Mouse (Mus musculus): ENCODE measurements at regions not wholly inside any gene's neighbourhood (a gene's known extent, or its start where the extent isn't known, plus 50 kb on each side); places are given as distances from the start of the nearest gene placed in this dataset.

GRCm38 (mm10) chr9:69814432-69814831 lies 53.7 kb upstream of the Foxb1 start:
- Histone ChIP-seq H3K9me3 (ENCODE audit: low read length) (no peaks in the 10 kb centered on the region), H3K4me3 (ENCODE audit: low read depth, low read length) (no peak overlapping the region), H3K27ac (ENCODE audit: low read depth, low read length) (no peak overlapping the region), H3K9ac (replicated peaks; ENCODE audit: low read length, poor library complexity, severe bottlenecking) (no peak overlapping the region), H3K27me3 (ENCODE audit: insufficient read depth, low read length) (no peaks in the 10 kb centered on the region), H3K36me3 (ENCODE audit: insufficient read depth, low read length) (no peaks in the 10 kb centered on the region), H3K4me2 (ENCODE audit: low read depth, low read length, poor library complexity, severe bottlenecking) (no peak overlapping the region), H3K4me1 (ENCODE audit: insufficient read depth, low read length) (no peaks in the 10 kb centered on the region)
- DNase-seq (ENCODE audit: low spot score): no peak
- no peak for TF ChIP-seq CTCF (IDR thresholded peaks at IDR 0.05)
- ATAC-seq (ENCODE audit: low FRiP score): no peak
- 50% methylated on average over 3 of the region's 3 CpGs for WGBS

- no peak for ATAC-seq (ENCODE audit: low FRiP score)
- H3K4me3 ChIP-seq (ENCODE audit: low read depth, low read length): no peak overlapping the region
- no peaks in the 10 kb centered on the region for H3K27me3 ChIP-seq (ENCODE audit: insufficient read depth, low read length)
- no peaks in the 10 kb centered on the region; the same call in 1 of the 2 replicates for H3K4me1 ChIP-seq (ENCODE audit: insufficient read depth, low read length)
- H3K4me2 ChIP-seq (ENCODE audit: low read depth, low read length, poor library complexity, severe bottlenecking): no peak overlapping the region
- H3K9me3 ChIP-seq (ENCODE audit: low read length): no peaks in the 10 kb centered on the region
- WGBS: 71% methylated on average over 9 of the region's 9 CpGs
- peak; percentile 36 for DNase-seq (ENCODE audit: low spot score)
- H3K9ac ChIP-seq (replicated peaks; ENCODE audit: low read length, poor library complexity, severe bottlenecking): no peak overlapping the region
- TF ChIP-seq CTCF (IDR thresholded peaks at IDR 0.05): no peak
- no peak overlapping the region for H3K27ac ChIP-seq (ENCODE audit: low read depth, low read length)
- H3K36me3 ChIP-seq (ENCODE audit: insufficient read depth, low read length): no peaks in the 10 kb centered on the region
These were observed 62.6 kb upstream of the Foxb1 start for GRCm38 (mm10) chr9:69823179-69823966.

- H3K36me3 ChIP-seq (ENCODE audit: insufficient read depth, low read length): no peaks in the 10 kb centered on the region
- H3K9me3 ChIP-seq (ENCODE audit: low read length): no peaks in the 10 kb centered on the region
- H3K4me3 ChIP-seq (ENCODE audit: low read depth, low read length): no peak overlapping the region
- DNase-seq (ENCODE audit: low spot score) (peak; percentile 33), ATAC-seq (ENCODE audit: low FRiP score) (no peak)
- WGBS: 55% methylated on average over 6 of the region's 6 CpGs
- no peaks in the 10 kb centered on the region for H3K27me3 ChIP-seq (ENCODE audit: insufficient read depth, low read length)
- no peak overlapping the region for H3K27ac ChIP-seq (ENCODE audit: low read depth, low read length)
- no peak for TF ChIP-seq CTCF (IDR thresholded peaks at IDR 0.05)
- no peak overlapping the region for H3K4me2 ChIP-seq (ENCODE audit: low read depth, low read length, poor library complexity, severe bottlenecking)
- no peaks in the 10 kb centered on the region; the same call in 1 of the 2 replicates for H3K4me1 ChIP-seq (ENCODE audit: insufficient read depth, low read length)
- H3K9ac ChIP-seq (replicated peaks; ENCODE audit: low read length, poor library complexity, severe bottlenecking): no peak overlapping the region
These were observed 67.7 kb upstream of the Foxb1 start for GRCm38 (mm10) chr9:69828428-69828827.

- DNase-seq (ENCODE audit: low spot score): no peak
- Histone ChIP-seq H3K36me3 (ENCODE audit: insufficient read depth, low read length) (no peaks in the 10 kb centered on the region), H3K4me3 (ENCODE audit: low read depth, low read length) (no peak overlapping the region), H3K4me2 (ENCODE audit: low read depth, low read length, poor library complexity, severe bottlenecking) (no peak overlapping the region), H3K9ac (replicated peaks; ENCODE audit: low read length, poor library complexity, severe bottlenecking) (no peak overlapping the region), H3K27ac (ENCODE audit: low read depth, low read length) (no peak overlapping the region), H3K4me1 (ENCODE audit: insufficient read depth, low read length) (no peaks in the 10 kb centered on the region), H3K27me3 (ENCODE audit: insufficient read depth, low read length) (no peaks in the 10 kb centered on the region), H3K9me3 (ENCODE audit: low read length) (no peaks in the 10 kb centered on the region)
- ATAC-seq (ENCODE audit: low FRiP score): no peak
- TF ChIP-seq CTCF (IDR thresholded peaks at IDR 0.05): no peak
- WGBS: 84% methylated on average over 4 of the region's 4 CpGs
These were observed 74.7 kb upstream of the Foxb1 start for GRCm38 (mm10) chr9:69835396-69835795.

GRCm38 (mm10) chr9:69839198-69839597 lies 78.5 kb upstream of the Foxb1 start:
- Histone ChIP-seq H3K4me1 (ENCODE audit: insufficient read depth, low read length) (no peaks in the 10 kb centered on the region), H3K4me2 (ENCODE audit: low read depth, low read length, poor library complexity, severe bottlenecking) (no peak overlapping the region), H3K27ac (ENCODE audit: low read depth, low read length) (no peak overlapping the region), H3K9ac (replicated peaks; ENCODE audit: low read length, poor library complexity, severe bottlenecking) (no peak overlapping the region), H3K27me3 (ENCODE audit: insufficient read depth, low read length) (no peaks in the 10 kb centered on the region), H3K4me3 (ENCODE audit: low read depth, low read length) (no peak overlapping the region), H3K9me3 (ENCODE audit: low read length) (no peaks in the 10 kb centered on the region), H3K36me3 (ENCODE audit: insufficient read depth, low read length) (no peaks in the 10 kb centered on the region)
- ATAC-seq (ENCODE audit: low FRiP score): no peak
- no peak for TF ChIP-seq CTCF (IDR thresholded peaks at IDR 0.05)
- no peak for DNase-seq (ENCODE audit: low spot score)
- 96% methylated on average over 2 of the region's 2 CpGs for WGBS

GRCm38 (mm10) chr9:69844712-69845111 lies 84.0 kb upstream of the Foxb1 start:
- WGBS: 32% methylated on average over 6 of the region's 6 CpGs
- Histone ChIP-seq H3K9me3 (ENCODE audit: low read length) (no peaks in the 10 kb centered on the region), H3K36me3 (ENCODE audit: insufficient read depth, low read length) (no peaks in the 10 kb centered on the region), H3K27me3 (ENCODE audit: insufficient read depth, low read length) (no peaks in the 10 kb centered on the region), H3K4me3 (ENCODE audit: low read depth, low read length) (no peak overlapping the region), H3K4me2 (ENCODE audit: low read depth, low read length, poor library complexity, severe bottlenecking) (no peak overlapping the region), H3K9ac (replicated peaks; ENCODE audit: low read length, poor library complexity, severe bottlenecking) (no peak overlapping the region), H3K27ac (ENCODE audit: low read depth, low read length) (no peak overlapping the region), H3K4me1 (ENCODE audit: insufficient read depth, low read length) (no peaks in the 10 kb centered on the region)
- ATAC-seq (ENCODE audit: low FRiP score): no peak; the same call in 1 of the 2 replicates
- peak; percentile 39 for DNase-seq (ENCODE audit: low spot score)
- TF ChIP-seq CTCF (IDR thresholded peaks at IDR 0.05): no peak

Data from midbrain, postnatal 0 days (tissue).